Mouse (Mus musculus) midbrain, postnatal 0 days (tissue): ENCODE measurements around the gene Dpp9. TPM values are rescaled to one million over a fixed set of nuclear protein-coding genes. Genes with fewer than 3 reads are reported as not detected.

Experiments
- ATAC-seq: fragments of 200-750 bp; cut with Nextera tagmentation; 2 replicates; pipeline ENCODE4 v1.8.0; 2017; ENCODE audit warnings: moderate number of reproducible peaks, mild to moderate bottlenecking, moderate TSS enrichment, moderate library complexity; ENCODE audit not compliant: low FRiP score
- DNase-seq: peaks from one replicate; pipeline ENCODE4 v3.0.0-alpha.2; 2015; ENCODE audit warnings: low spot score
- H3K27ac ChIP-seq: fragments of 300-500 bp; sonication (generic); 2 replicates; pipeline ENCODE4 v1.5.1; 2014; ENCODE audit warnings: low read depth, mild to moderate bottlenecking, low read length, mixed read lengths
- H3K27me3 ChIP-seq: fragments of 300-500 bp; sonication (generic); 2 replicates; pipeline ENCODE4 v1.6.1; 2014; ENCODE audit warnings: low read length, control low read depth, mixed read lengths; ENCODE audit not compliant: insufficient read depth
- H3K36me3 ChIP-seq: fragments of 300-500 bp; sonication (generic); 2 replicates; pipeline ENCODE4 v1.6.1; 2014; ENCODE audit warnings: low read length, control low read depth, mixed read lengths; ENCODE audit not compliant: insufficient read depth
- H3K4me1 ChIP-seq: fragments of 300-500 bp; sonication (generic); 2 replicates; pipeline ENCODE4 v1.6.1; 2014; ENCODE audit warnings: mild to moderate bottlenecking, control low read depth, antibody characterized with exemption, low read length, mixed read lengths; ENCODE audit not compliant: insufficient read depth
- H3K4me2 ChIP-seq: fragments of 300-500 bp; sonication (generic); 2 replicates; pipeline ENCODE4 v1.6.1; 2014; ENCODE audit warnings: low read depth, mild to moderate bottlenecking, low read length, mixed read lengths; ENCODE audit not compliant: poor library complexity, severe bottlenecking
- H3K4me3 ChIP-seq: fragments of 300-500 bp; sonication (generic); 2 replicates; pipeline ENCODE4 v1.5.1; 2014; ENCODE audit warnings: low read depth, mild to moderate bottlenecking, low read length, moderate library complexity
- H3K9ac ChIP-seq: fragments of 300-500 bp; sonication (generic); replicated peaks from 2 replicates; pipeline ENCODE4 v1.6.1; 2014; ENCODE audit warnings: mild to moderate bottlenecking, low read length, moderate library complexity, mixed read lengths; ENCODE audit not compliant: poor library complexity, severe bottlenecking
- H3K9me3 ChIP-seq: fragments of 300-500 bp; sonication (generic); 2 replicates; pipeline ENCODE4 v1.6.1; 2016; ENCODE audit warnings: low read length, control low read depth
- CTCF ChIP-seq: IDR thresholded peaks from 2 replicates; pipeline ENCODE4 v1.5.1; 2016; ENCODE audit warnings: antibody characterized with exemption, mild to moderate bottlenecking
- WGBS: fragments of 180-500 bp; shearing (Covaris S2); extraction: QIAGEN DNeasy Blood & Tissue Kit; methylation state at CpG from one replicate; pipeline ENCODE4 v1.1.7; 2014; 5-methylcytosine and 5-hydroxymethylcytosine counted together
- polyA plus RNA-seq: library from polyadenylated mRNA; unstranded; fragments of >200 nt; fragmentation: Nextera tagmentation; extraction: Ambion mirVana; gene quantifications from 2 replicates; pipeline ENCODE4 v1.2.1, GENCODE M21; 2015
- total RNA-seq: library from RNA; depleted of rRNA; stranded (reverse); fragments of >200 nt; gene quantifications from 2 replicates; pipeline ENCODE4 v1.2.3, GENCODE M21; 2014

Dpp9 gene
- total and polyA plus RNA-seq, 2 experiments from 2014 or later = 19.4 to 24.6 TPM

- ATAC-seq (no peak), DNase-seq (no peak)
- no peaks in the 10 kb centered on the region for H3K4me1 ChIP-seq
- TF ChIP-seq CTCF = no peak
- H3K27me3 ChIP-seq = no peaks in the 10 kb centered on the region
- H3K9ac ChIP-seq = no peak overlapping the region
- no peak overlapping the region for H3K4me3 ChIP-seq
- no peaks in the 10 kb centered on the region for H3K9me3 ChIP-seq
- H3K36me3 ChIP-seq = peaks cover 18% of the 10 kb centered on the region
- 92% methylated on average over 17 of the region's 17 CpGs for WGBS
- no peak overlapping the region for H3K4me2 ChIP-seq
- no peak overlapping the region for H3K27ac ChIP-seq
These were observed 46.8 kb downstream of the Dpp9 start for GRCm38 (mm10) chr17:56171881-56172280.

GRCm38 (mm10) chr17:56171456-56171855 lies 47.2 kb downstream of the Dpp9 start:
- WGBS = 74% methylated on average over 9 of the region's 9 CpGs
- H3K4me3 ChIP-seq = no peak overlapping the region
- DNase-seq (peak; percentile 32), ATAC-seq (no peak)
- H3K27ac ChIP-seq = no peak overlapping the region
- no peaks in the 10 kb centered on the region for H3K9me3 ChIP-seq
- H3K36me3 ChIP-seq = peaks cover 13% of the 10 kb centered on the region
- no peak overlapping the region for H3K4me2 ChIP-seq
- no peak for TF ChIP-seq CTCF
- no peaks in the 10 kb centered on the region for H3K27me3 ChIP-seq
- H3K4me1 ChIP-seq = no peaks in the 10 kb centered on the region
- H3K9ac ChIP-seq = no peak overlapping the region

GRCm38 (mm10) chr17:56170636-56171035 lies 48.1 kb downstream of the Dpp9 start:
- H3K4me1 ChIP-seq = no peaks in the 10 kb centered on the region
- no peak overlapping the region for H3K27ac ChIP-seq
- H3K9me3 ChIP-seq = no peaks in the 10 kb centered on the region
- no peaks in the 10 kb centered on the region for H3K27me3 ChIP-seq
- H3K36me3 ChIP-seq = peaks cover 10% of the 10 kb centered on the region; the same call in 1 of the 2 replicates
- DNase-seq = peak; percentile 48
- TF ChIP-seq CTCF = no peak
- no peak overlapping the region for H3K4me2 ChIP-seq
- 20% methylated on average over 10 of the region's 10 CpGs for whole genome bisulfite sequencing
- H3K4me3 ChIP-seq = no peak overlapping the region
- ATAC-seq = 0 out of 2 replicates have a peak, but pooled peaks have one; percentile 21
- no peak overlapping the region for H3K9ac ChIP-seq

GRCm38 (mm10) chr17:56169830-56170229 lies 48.9 kb downstream of the Dpp9 start:
- no peak for DNase-seq
- no peak for TF ChIP-seq CTCF
- no peak overlapping the region for H3K4me3 ChIP-seq
- 63% methylated on average over 6 of the region's 6 CpGs for WGBS
- no peak overlapping the region for H3K9ac ChIP-seq
- H3K27me3 ChIP-seq = no peaks in the 10 kb centered on the region
- H3K4me1 ChIP-seq = no peaks in the 10 kb centered on the region
- H3K36me3 ChIP-seq = peaks cover 10% of the 10 kb centered on the region; the same call in 1 of the 2 replicates
- ATAC-seq = no peak
- no peak overlapping the region for H3K27ac ChIP-seq
- H3K9me3 ChIP-seq = no peaks in the 10 kb centered on the region
- H3K4me2 ChIP-seq = no peak overlapping the region

- H3K27me3 ChIP-seq = 0 out of 2 replicates have a peak, but pooled peaks cover 7% of the 10 kb centered on the region
- ATAC-seq (no peak), DNase-seq (no peak)
- H3K4me1 ChIP-seq = peaks cover 6% of the 10 kb centered on the region
- no peak; the same call in 1 of the 2 replicates for TF ChIP-seq CTCF
- H3K27ac ChIP-seq = no peak overlapping the region
- H3K9me3 ChIP-seq = no peaks in the 10 kb centered on the region
- H3K4me3 ChIP-seq = no peak overlapping the region
- no peaks in the 10 kb centered on the region for H3K36me3 ChIP-seq
- H3K4me2 ChIP-seq = no peak overlapping the region
- WGBS = 44% methylated on average over 11 of the region's 11 CpGs
- H3K9ac ChIP-seq = no peak overlapping the region
These were observed 53.0 kb downstream of the Dpp9 start for GRCm38 (mm10) chr17:56165671-56166070.

GRCm38 (mm10) chr17:56164510-56164909 lies 54.2 kb downstream of the Dpp9 start:
- Histone ChIP-seq H3K27me3 (0 out of 2 replicates have a peak, but pooled peaks cover 7% of the 10 kb centered on the region), H3K36me3 (no peaks in the 10 kb centered on the region), H3K9me3 (no peaks in the 10 kb centered on the region), H3K9ac (no peak overlapping the region), H3K4me3 (no peak overlapping the region), H3K4me1 (peaks cover 6% of the 10 kb centered on the region), H3K4me2 (no peak overlapping the region), H3K27ac (no peak overlapping the region)
- TF ChIP-seq CTCF = no peak
- ATAC-seq (no peak), DNase-seq (no peak)
- 78% methylated on average over 3 of the region's 3 CpGs for WGBS
